Mouse (Mus musculus) intestine, embryonic 15.5 days (tissue): ENCODE results near the gene A930004D18Rik. TPM values are rescaled to one million over a fixed set of nuclear protein-coding genes. Genes with fewer than 3 reads are reported as not detected.
A peak's percentile ranks its signal among the peaks of the same experiment; 100 is the strongest.

Experiments
- ATAC-seq: fragments of 200-750 bp; cut with Nextera tagmentation; 2 replicates; pipeline ENCODE4 v1.8.0; 2017; ENCODE audit warnings: moderate TSS enrichment, moderate library complexity
- H3K27ac ChIP-seq: fragments of 300-500 bp; sonication (generic); 2 replicates; pipeline ENCODE4 v1.5.1; 2015; ENCODE audit warnings: mild to moderate bottlenecking, inconsistent platforms
- H3K27me3 ChIP-seq: fragments of 300-500 bp; sonication (generic); replicated peaks from 2 replicates; pipeline ENCODE4 v1.6.1; 2015; ENCODE audit warnings: inconsistent platforms
- H3K36me3 ChIP-seq: fragments of 300-500 bp; sonication (generic); 2 replicates; pipeline ENCODE4 v1.6.1; 2015; ENCODE audit warnings: inconsistent platforms
- H3K4me1 ChIP-seq: fragments of 300-500 bp; sonication (generic); replicated peaks from 2 replicates; pipeline ENCODE4 v1.6.1; 2015; ENCODE audit warnings: inconsistent platforms
- H3K4me2 ChIP-seq: fragments of 300-500 bp; sonication (generic); replicated peaks from 2 replicates; pipeline ENCODE4 v1.6.1; 2015; ENCODE audit warnings: mild to moderate bottlenecking, inconsistent platforms
- H3K4me3 ChIP-seq: fragments of 300-500 bp; sonication (generic); replicated peaks from 2 replicates; pipeline ENCODE4 v1.5.1; 2015; ENCODE audit warnings: inconsistent platforms
- H3K9ac ChIP-seq: fragments of 300-500 bp; sonication (generic); 2 replicates; pipeline ENCODE4 v1.6.1; 2015; ENCODE audit warnings: inconsistent platforms
- H3K9me3 ChIP-seq: fragments of 300-500 bp; sonication (generic); 2 replicates; pipeline ENCODE4 v1.6.1; 2016; ENCODE audit warnings: inconsistent platforms
- WGBS: fragments of 180-500 bp; shearing (Covaris S2); methylation state at CpG from one replicate; pipeline ENCODE4 v1.1.7; 2015; 5-methylcytosine and 5-hydroxymethylcytosine counted together
- polyA plus RNA-seq: library from polyadenylated mRNA; unstranded; fragments of >200 nt; fragmentation: Nextera tagmentation; extraction: Ambion mirVana; gene quantifications from 2 replicates; pipeline ENCODE4 v1.2.1, GENCODE M21; 2015

Gene A930004D18Rik
- polyA plus RNA-seq, 1 experiment from 2014 or later, result 11.8 TPM

GRCm38 (mm10) chr2:18040347-18041160 is 3.0 kb upstream of the A930004D18Rik start:
- Histone ChIP-seq H3K27ac (no peak overlapping the region; the same call in 1 of the 2 replicates), H3K9ac (peak overlapping the region; percentile 54; the same call in 1 of the 2 replicates), H3K27me3 (no peaks in the 10 kb centered on the region), H3K4me2 (peak overlapping the region; percentile 69; the same call in 1 of the 2 replicates), H3K4me1 (peaks cover 23% of the 10 kb centered on the region), H3K4me3 (no peak overlapping the region), H3K9me3 (no peaks in the 10 kb centered on the region), H3K36me3 (no peaks in the 10 kb centered on the region)
- peak; percentile 41 for ATAC-seq
- 65% methylated on average over 27 of the region's 27 CpGs for whole genome bisulfite sequencing

- ATAC-seq, result peak; percentile 82
- peak overlapping the region; percentile 32; the same call in 1 of the 2 replicates for H3K27ac ChIP-seq
- peaks cover 23% of the 10 kb centered on the region for H3K4me1 ChIP-seq
- peak overlapping the region; percentile 69 for H3K4me2 ChIP-seq
- no peaks in the 10 kb centered on the region for H3K36me3 ChIP-seq
- H3K9me3 ChIP-seq, result no peaks in the 10 kb centered on the region
- peak overlapping the region; percentile 54 for H3K9ac ChIP-seq
- peak overlapping the region; percentile 25 for H3K4me3 ChIP-seq
- 17% methylated on average over 46 of the region's 46 CpGs for WGBS
- no peaks in the 10 kb centered on the region for H3K27me3 ChIP-seq
Measured at GRCm38 (mm10) chr2:18039566-18040290, 2.2 kb upstream of the A930004D18Rik start.

- WGBS, result 68% methylated on average over 10 of the region's 10 CpGs
- no peak for ATAC-seq
- H3K36me3 ChIP-seq, result no peaks in the 10 kb centered on the region
- H3K9ac ChIP-seq, result no peak overlapping the region
- H3K27ac ChIP-seq, result peak overlapping the region; percentile 32; the same call in 1 of the 2 replicates
- H3K4me3 ChIP-seq, result no peak overlapping the region
- no peaks in the 10 kb centered on the region for H3K27me3 ChIP-seq
- no peaks in the 10 kb centered on the region for H3K9me3 ChIP-seq
- H3K4me1 ChIP-seq, result peaks cover 23% of the 10 kb centered on the region
- H3K4me2 ChIP-seq, result no peak overlapping the region; the same call in 1 of the 2 replicates
Measured at GRCm38 (mm10) chr2:18038895-18039371, 1.4 kb upstream of the A930004D18Rik start.

GRCm38 (mm10) chr2:18038141-18038752 is 710 bp upstream of the A930004D18Rik start:
- H3K9me3 ChIP-seq, result no peaks in the 10 kb centered on the region
- ATAC-seq, result no peak
- H3K27ac ChIP-seq, result no peak overlapping the region
- peaks cover 23% of the 10 kb centered on the region for H3K4me1 ChIP-seq
- no peak overlapping the region for H3K4me2 ChIP-seq
- H3K9ac ChIP-seq, result no peak overlapping the region
- H3K4me3 ChIP-seq, result no peak overlapping the region
- 72% methylated on average over 3 of the region's 3 CpGs for WGBS
- no peaks in the 10 kb centered on the region for H3K36me3 ChIP-seq
- no peaks in the 10 kb centered on the region for H3K27me3 ChIP-seq

GRCm38 (mm10) chr2:18034371-18035250 is 2.9 kb downstream of the A930004D18Rik start:
- WGBS, result 75% methylated on average over 10 of the region's 10 CpGs
- Histone ChIP-seq H3K4me3 (no peak overlapping the region), H3K9ac (no peak overlapping the region), H3K4me2 (no peak overlapping the region), H3K9me3 (no peaks in the 10 kb centered on the region), H3K27ac (no peak overlapping the region), H3K4me1 (peaks cover 12% of the 10 kb centered on the region), H3K36me3 (no peaks in the 10 kb centered on the region), H3K27me3 (no peaks in the 10 kb centered on the region)
- ATAC-seq, result no peak

GRCm38 (mm10) chr2:18033166-18034108 is 4.1 kb downstream of the A930004D18Rik start:
- Histone ChIP-seq H3K36me3 (no peaks in the 10 kb centered on the region), H3K4me1 (peaks cover 7% of the 10 kb centered on the region), H3K9ac (no peak overlapping the region), H3K4me2 (no peak overlapping the region), H3K27ac (no peak overlapping the region), H3K4me3 (no peak overlapping the region), H3K27me3 (no peaks in the 10 kb centered on the region), H3K9me3 (no peaks in the 10 kb centered on the region)
- no peak for ATAC-seq
- WGBS, result 69% methylated on average over 10 of the region's 10 CpGs

GRCm38 (mm10) chr2:18032538-18032895 is 5.0 kb downstream of the A930004D18Rik start:
- no peak overlapping the region for H3K4me3 ChIP-seq
- no peaks in the 10 kb centered on the region for H3K36me3 ChIP-seq
- no peak overlapping the region for H3K9ac ChIP-seq
- H3K9me3 ChIP-seq, result no peaks in the 10 kb centered on the region
- WGBS, result 83% methylated on average over 5 of the region's 5 CpGs
- H3K27ac ChIP-seq, result no peak overlapping the region
- H3K27me3 ChIP-seq, result no peaks in the 10 kb centered on the region
- peak overlapping the region; percentile 93; the same call in 1 of the 2 replicates for H3K4me2 ChIP-seq
- H3K4me1 ChIP-seq, result peaks cover 7% of the 10 kb centered on the region
- no peak for ATAC-seq

GRCm38 (mm10) chr2:18031831-18032537 is 5.6 kb downstream of the A930004D18Rik start:
- Histone ChIP-seq H3K27me3 (no peaks in the 10 kb centered on the region), H3K9ac (peak overlapping the region; percentile 70), H3K4me1 (peaks cover 7% of the 10 kb centered on the region), H3K36me3 (no peaks in the 10 kb centered on the region), H3K4me2 (peak overlapping the region; percentile 93), H3K9me3 (no peaks in the 10 kb centered on the region), H3K27ac (0 out of 2 replicates have a peak overlapping the region, but pooled peaks have one; percentile 36), H3K4me3 (peak overlapping the region; percentile 40)
- 5% methylated on average over 33 of the region's 34 CpGs for WGBS
- no peak for ATAC-seq

- H3K27me3 ChIP-seq, result no peaks in the 10 kb centered on the region
- WGBS, result 13% methylated on average over 26 of the region's 26 CpGs
- no peaks in the 10 kb centered on the region for H3K9me3 ChIP-seq
- H3K9ac ChIP-seq, result peak overlapping the region; percentile 70
- H3K27ac ChIP-seq, result no peak overlapping the region
- peak overlapping the region; percentile 40 for H3K4me3 ChIP-seq
- H3K4me2 ChIP-seq, result peak overlapping the region; percentile 93
- ATAC-seq, result no peak
- H3K36me3 ChIP-seq, result no peaks in the 10 kb centered on the region
- H3K4me1 ChIP-seq, result peaks cover 9% of the 10 kb centered on the region
Measured at GRCm38 (mm10) chr2:18031271-18031821, 6.2 kb downstream of the A930004D18Rik start.

GRCm38 (mm10) chr2:18030581-18030980 is 7.0 kb downstream of the A930004D18Rik start:
- Histone ChIP-seq H3K4me1 (peaks cover 9% of the 10 kb centered on the region), H3K27me3 (no peaks in the 10 kb centered on the region), H3K27ac (no peak overlapping the region), H3K9me3 (no peaks in the 10 kb centered on the region), H3K4me2 (peak overlapping the region; percentile 93; the same call in 1 of the 2 replicates), H3K9ac (no peak overlapping the region), H3K36me3 (no peaks in the 10 kb centered on the region), H3K4me3 (no peak overlapping the region)
- 76% methylated on average over 8 of the region's 8 CpGs for WGBS
- no peak for ATAC-seq
